Mouse (Mus musculus): Measurements from ENCODE around the gene Olfr577. TPM values are rescaled to one million over a fixed set of nuclear protein-coding genes. Genes with fewer than 3 reads are reported as not detected.

The Olfr577 gene
- polyA plus RNA-seq (2014; fragmentation: Illumina TruSeq; extraction: RNeasy Lipid Tissue Mini Kit (QIAGEN cat#74804); ENCODE audit: low read depth, low replicate concordance) = not detected

DNA sequence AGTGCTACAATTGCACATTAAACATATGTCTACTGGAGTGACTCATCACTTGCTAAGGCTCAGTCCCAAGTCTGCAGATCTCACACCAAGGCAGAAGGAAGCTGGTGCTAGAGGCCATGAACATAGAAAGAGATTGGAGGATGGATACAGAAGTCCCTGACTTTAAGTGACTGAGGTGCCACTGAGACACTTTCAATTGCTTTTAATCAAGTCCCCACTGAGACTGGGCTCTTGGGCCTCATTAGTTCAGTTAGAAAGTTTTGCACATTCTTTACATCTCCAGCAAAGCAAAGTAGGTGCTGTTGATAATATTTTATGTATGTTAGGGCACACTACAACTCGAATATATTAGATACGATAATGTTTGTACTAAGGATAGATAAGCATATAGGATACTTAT is at the start of gene Olfr577:
Gene Olfr577, minus strand, starts transcription at position 101 of the 400 bp plus-strand sequence.

DNA sequence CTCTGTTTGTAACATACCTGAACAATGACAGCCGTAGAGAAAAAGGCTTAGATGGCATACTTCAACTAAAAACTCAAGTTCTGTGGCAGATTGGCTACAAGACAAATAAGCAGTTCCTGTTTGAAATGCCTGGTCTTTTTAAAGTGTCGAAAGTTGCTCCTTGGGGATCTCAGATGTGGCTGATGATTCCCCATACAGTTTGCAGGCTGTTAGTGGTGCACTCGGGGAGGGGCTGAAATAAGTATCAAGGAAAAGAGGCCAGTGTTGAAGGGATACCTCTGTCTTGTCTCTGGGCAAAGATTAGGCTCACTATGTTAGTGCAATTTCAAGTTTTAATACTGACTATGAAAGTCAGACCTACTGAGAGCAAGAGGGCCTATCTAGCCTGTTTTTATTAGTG is 13.5 kb upstream of the Olfr577 start, which contains the start of gene Olfr578:
Gene Olfr578, minus strand, starts transcription at position 101 of the 400 bp plus-strand sequence.

DNA sequence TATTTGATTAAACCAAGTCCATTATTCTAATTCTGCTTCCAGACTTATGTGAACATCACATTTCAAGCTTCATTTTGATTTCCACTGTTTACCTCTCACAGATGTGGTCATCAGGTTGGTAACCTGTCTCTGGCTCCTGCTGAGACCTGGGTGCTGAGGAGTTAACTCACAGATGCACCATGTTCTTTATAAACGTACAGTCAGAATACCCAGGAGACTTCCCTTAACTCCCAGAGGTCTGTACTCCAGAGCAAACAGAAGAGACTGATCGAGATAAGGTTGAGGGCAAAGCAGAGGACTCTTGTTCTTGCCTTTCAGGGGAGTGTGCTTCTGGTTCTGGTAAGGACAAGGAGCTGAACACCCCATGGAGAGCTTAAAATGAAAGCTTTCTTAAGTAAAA is 13.4 kb downstream of the Olfr577 start, which contains the start of gene Olfr576:
Gene Olfr576, plus strand, starts transcription at position 301 of the 400 bp plus-strand sequence.

DNA sequence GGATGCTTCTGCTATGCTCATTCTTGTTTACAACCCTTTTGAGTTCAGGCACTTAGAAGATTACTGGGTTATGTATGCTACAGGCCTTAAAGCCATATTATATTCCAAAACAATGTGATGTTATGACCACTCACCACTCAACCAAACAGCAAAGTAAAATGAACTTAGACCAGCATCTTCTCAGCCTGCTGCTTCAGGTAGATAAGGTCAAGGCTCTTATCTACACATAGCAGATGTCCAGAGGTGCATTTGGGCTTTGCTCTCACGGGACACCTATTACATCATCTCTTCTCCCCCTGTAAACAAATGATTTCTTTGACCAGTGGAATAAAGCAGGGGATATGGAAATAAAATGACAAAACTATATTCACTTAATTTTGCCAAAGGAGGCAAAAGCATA is 17.1 kb downstream of the Olfr577 start, which contains the start of gene Olfr575:
Gene Olfr575, minus strand, starts transcription at position 183 of the 400 bp plus-strand sequence.

DNA sequence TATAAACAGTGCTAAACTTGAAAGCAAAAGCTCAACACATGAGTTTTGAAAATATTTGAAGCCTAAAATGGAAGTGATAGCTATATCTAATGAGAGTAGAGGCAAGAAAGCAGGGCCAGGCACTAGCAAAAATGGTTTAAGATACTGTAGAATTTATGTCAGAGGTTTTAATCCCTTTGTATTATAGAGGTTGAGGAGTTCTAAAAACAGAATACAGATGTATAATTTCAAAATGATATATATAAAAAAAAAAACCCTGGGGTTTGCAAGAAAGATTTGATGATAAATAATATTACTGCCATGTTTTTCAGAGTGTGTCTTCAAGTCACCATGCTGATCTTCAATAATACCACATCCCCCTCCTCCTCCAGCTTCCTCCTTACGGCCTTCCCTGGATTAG is 27.6 kb downstream of the Olfr577 start, which contains the start of gene Olfr574:
Gene Olfr574, plus strand, starts transcription at position 301 of the 400 bp plus-strand sequence.

DNA sequence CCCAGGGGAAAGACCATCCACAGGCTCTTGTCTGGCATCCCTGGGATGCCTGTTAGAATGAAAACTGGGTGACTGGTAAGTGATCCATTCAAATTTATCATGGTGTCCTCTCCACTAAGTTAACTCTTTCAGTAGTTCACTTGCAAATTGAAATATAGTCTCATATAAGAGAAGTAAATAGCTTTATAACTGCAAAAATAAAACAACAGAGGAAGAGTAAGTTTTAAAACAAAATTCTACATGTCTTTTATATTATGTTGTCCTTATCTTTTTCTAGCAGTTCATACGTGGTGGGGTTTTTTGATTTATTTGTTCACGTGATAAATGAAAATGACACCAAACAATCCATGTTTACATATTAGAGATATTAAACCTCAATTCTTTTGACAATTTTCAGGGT is 33.3 kb downstream of the Olfr577 start, which contains the start of gene Olfr573-ps1:
Gene Olfr573-ps1, minus strand, starts transcription at position 101 of the 400 bp plus-strand sequence.

DNA sequence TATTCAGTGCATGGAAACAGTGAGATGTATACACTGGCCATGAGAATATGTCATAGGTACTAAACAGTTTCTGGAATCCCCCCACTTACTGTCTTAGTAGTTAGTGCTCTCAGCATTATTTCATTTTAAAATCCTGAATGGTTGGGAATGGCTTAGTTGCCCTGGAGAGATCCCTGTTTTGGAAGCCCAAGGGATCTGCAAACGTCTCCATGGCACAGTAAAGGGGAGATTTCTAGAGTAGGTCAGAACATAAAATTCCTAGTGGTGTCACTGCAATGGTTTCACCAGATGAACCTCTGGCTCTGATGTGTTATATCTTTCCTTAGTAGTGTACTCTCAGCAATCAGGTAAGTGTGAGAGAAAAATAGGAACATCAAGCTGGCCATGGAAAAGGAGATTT is 51.6 kb downstream of the Olfr577 start, which contains the start of gene Olfr572:
Gene Olfr572, plus strand, starts transcription at position 301 of the 400 bp plus-strand sequence.

Other genes starting within 250 kb of the Olfr577 start
- gene Olfr559, start 248.5 kb downstream of the Olfr577 start, polyA plus RNA-seq (2014; fragmentation: Illumina TruSeq; extraction: RNeasy Lipid Tissue Mini Kit (QIAGEN cat#74804); ENCODE audit: low read depth, low replicate concordance) = not detected
- gene Olfr560, start 216.6 kb downstream of the Olfr577 start, polyA plus RNA-seq (2014; fragmentation: Illumina TruSeq; extraction: RNeasy Lipid Tissue Mini Kit (QIAGEN cat#74804); ENCODE audit: low read depth, low replicate concordance) = not detected
- 0.34 TPM for gene Olfr78, start 216.5 kb downstream of the Olfr577 start, polyA plus RNA-seq (2014; fragmentation: Illumina TruSeq; extraction: RNeasy Lipid Tissue Mini Kit (QIAGEN cat#74804); ENCODE audit: low read depth, low replicate concordance)
- gene Olfr561, start 204.7 kb downstream of the Olfr577 start, polyA plus RNA-seq (2014; fragmentation: Illumina TruSeq; extraction: RNeasy Lipid Tissue Mini Kit (QIAGEN cat#74804); ENCODE audit: low read depth, low replicate concordance) = not detected
- not detected for gene Olfr564, start 172.5 kb downstream of the Olfr577 start, polyA plus RNA-seq (2014; fragmentation: Illumina TruSeq; extraction: RNeasy Lipid Tissue Mini Kit (QIAGEN cat#74804); ENCODE audit: low read depth, low replicate concordance)
- gene Olfr566, start 117.2 kb downstream of the Olfr577 start, polyA plus RNA-seq (2014; fragmentation: Illumina TruSeq; extraction: RNeasy Lipid Tissue Mini Kit (QIAGEN cat#74804); ENCODE audit: low read depth, low replicate concordance) = not detected
- 0.24 TPM for gene Olfr568, start 98.8 kb downstream of the Olfr577 start, polyA plus RNA-seq (2014; fragmentation: Illumina TruSeq; extraction: RNeasy Lipid Tissue Mini Kit (QIAGEN cat#74804); ENCODE audit: low read depth, low replicate concordance)
- not detected for gene Olfr569, start 85.1 kb downstream of the Olfr577 start, polyA plus RNA-seq (2014; fragmentation: Illumina TruSeq; extraction: RNeasy Lipid Tissue Mini Kit (QIAGEN cat#74804); ENCODE audit: low read depth, low replicate concordance)
- not detected for gene Olfr570, start 81.4 kb downstream of the Olfr577 start, polyA plus RNA-seq (2014; fragmentation: Illumina TruSeq; extraction: RNeasy Lipid Tissue Mini Kit (QIAGEN cat#74804); ENCODE audit: low read depth, low replicate concordance)
- gene Olfr571, start 58.4 kb downstream of the Olfr577 start, polyA plus RNA-seq (2014; fragmentation: Illumina TruSeq; extraction: RNeasy Lipid Tissue Mini Kit (QIAGEN cat#74804); ENCODE audit: low read depth, low replicate concordance) = not detected
- not detected for gene Olfr572, start 51.5 kb downstream of the Olfr577 start, polyA plus RNA-seq (2014; fragmentation: Illumina TruSeq; extraction: RNeasy Lipid Tissue Mini Kit (QIAGEN cat#74804); ENCODE audit: low read depth, low replicate concordance)
- not detected for gene Olfr573-ps1, start 33.4 kb downstream of the Olfr577 start, polyA plus RNA-seq (2014; fragmentation: Illumina TruSeq; extraction: RNeasy Lipid Tissue Mini Kit (QIAGEN cat#74804); ENCODE audit: low read depth, low replicate concordance)
- gene Olfr574, start 27.5 kb downstream of the Olfr577 start, polyA plus RNA-seq (2014; fragmentation: Illumina TruSeq; extraction: RNeasy Lipid Tissue Mini Kit (QIAGEN cat#74804); ENCODE audit: low read depth, low replicate concordance) = not detected
- not detected for gene Olfr575, start 17.2 kb downstream of the Olfr577 start, polyA plus RNA-seq (2014; fragmentation: Illumina TruSeq; extraction: RNeasy Lipid Tissue Mini Kit (QIAGEN cat#74804); ENCODE audit: low read depth, low replicate concordance)
- gene Olfr576, start 13.3 kb downstream of the Olfr577 start, polyA plus RNA-seq (2014; fragmentation: Illumina TruSeq; extraction: RNeasy Lipid Tissue Mini Kit (QIAGEN cat#74804); ENCODE audit: low read depth, low replicate concordance) = not detected
- gene Olfr578, start 13.4 kb upstream of the Olfr577 start, polyA plus RNA-seq (2014; fragmentation: Illumina TruSeq; extraction: RNeasy Lipid Tissue Mini Kit (QIAGEN cat#74804); ENCODE audit: low read depth, low replicate concordance) = not detected
- not detected for gene Olfr582, start 62.1 kb upstream of the Olfr577 start, polyA plus RNA-seq (2014; fragmentation: Illumina TruSeq; extraction: RNeasy Lipid Tissue Mini Kit (QIAGEN cat#74804); ENCODE audit: low read depth, low replicate concordance)
- gene Olfr583, start 75.4 kb upstream of the Olfr577 start, polyA plus RNA-seq (2014; fragmentation: Illumina TruSeq; extraction: RNeasy Lipid Tissue Mini Kit (QIAGEN cat#74804); ENCODE audit: low read depth, low replicate concordance) = not detected
- gene Olfr584, start 105.9 kb upstream of the Olfr577 start, polyA plus RNA-seq (2014; fragmentation: Illumina TruSeq; extraction: RNeasy Lipid Tissue Mini Kit (QIAGEN cat#74804); ENCODE audit: low read depth, low replicate concordance) = not detected
- gene Olfr585, start 121.8 kb upstream of the Olfr577 start, polyA plus RNA-seq (2014; fragmentation: Illumina TruSeq; extraction: RNeasy Lipid Tissue Mini Kit (QIAGEN cat#74804); ENCODE audit: low read depth, low replicate concordance) = not detected
- gene Olfr586, start 149.7 kb upstream of the Olfr577 start, polyA plus RNA-seq (2014; fragmentation: Illumina TruSeq; extraction: RNeasy Lipid Tissue Mini Kit (QIAGEN cat#74804); ENCODE audit: low read depth, low replicate concordance) = not detected
- not detected for gene Olfr588-ps1, start 164.9 kb upstream of the Olfr577 start, polyA plus RNA-seq (2014; fragmentation: Illumina TruSeq; extraction: RNeasy Lipid Tissue Mini Kit (QIAGEN cat#74804); ENCODE audit: low read depth, low replicate concordance)
- gene Olfr589, start 180.4 kb upstream of the Olfr577 start, polyA plus RNA-seq (2014; fragmentation: Illumina TruSeq; extraction: RNeasy Lipid Tissue Mini Kit (QIAGEN cat#74804); ENCODE audit: low read depth, low replicate concordance) = not detected
- not detected for gene Olfr591, start 202.4 kb upstream of the Olfr577 start, polyA plus RNA-seq (2014; fragmentation: Illumina TruSeq; extraction: RNeasy Lipid Tissue Mini Kit (QIAGEN cat#74804); ENCODE audit: low read depth, low replicate concordance)
- not detected for gene Olfr592, start 208.9 kb upstream of the Olfr577 start, polyA plus RNA-seq (2014; fragmentation: Illumina TruSeq; extraction: RNeasy Lipid Tissue Mini Kit (QIAGEN cat#74804); ENCODE audit: low read depth, low replicate concordance)
- gene Olfr593, start 235.9 kb upstream of the Olfr577 start, polyA plus RNA-seq (2014; fragmentation: Illumina TruSeq; extraction: RNeasy Lipid Tissue Mini Kit (QIAGEN cat#74804); ENCODE audit: low read depth, low replicate concordance) = not detected
- gene Olfr594, start 241.1 kb upstream of the Olfr577 start, polyA plus RNA-seq (2014; fragmentation: Illumina TruSeq; extraction: RNeasy Lipid Tissue Mini Kit (QIAGEN cat#74804); ENCODE audit: low read depth, low replicate concordance) = not detected

Measured in testis, adult 10 weeks (tissue).